Mouse (Mus musculus) gastrocnemius, postnatal 10 days (tissue): ENCODE measurements around the gene Arid5b. TPM values are rescaled to one million over a fixed set of nuclear protein-coding genes. Genes with fewer than 3 reads are reported as not detected.

Experiments used
- DNase-seq: peaks from one replicate; pipeline ENCODE4 v3.0.0; 2021; ENCODE audit warnings: mixed read lengths
- total RNA-seq, 2 experiments: library from RNA; stranded (reverse); gene quantifications; 2 replicates each; pipeline ENCODE4 v1.2.3; 2021

Arid5b gene
- total RNA-seq, 2 experiments from 2014 or later, result 24.8 to 30.5 TPM

DNA sequence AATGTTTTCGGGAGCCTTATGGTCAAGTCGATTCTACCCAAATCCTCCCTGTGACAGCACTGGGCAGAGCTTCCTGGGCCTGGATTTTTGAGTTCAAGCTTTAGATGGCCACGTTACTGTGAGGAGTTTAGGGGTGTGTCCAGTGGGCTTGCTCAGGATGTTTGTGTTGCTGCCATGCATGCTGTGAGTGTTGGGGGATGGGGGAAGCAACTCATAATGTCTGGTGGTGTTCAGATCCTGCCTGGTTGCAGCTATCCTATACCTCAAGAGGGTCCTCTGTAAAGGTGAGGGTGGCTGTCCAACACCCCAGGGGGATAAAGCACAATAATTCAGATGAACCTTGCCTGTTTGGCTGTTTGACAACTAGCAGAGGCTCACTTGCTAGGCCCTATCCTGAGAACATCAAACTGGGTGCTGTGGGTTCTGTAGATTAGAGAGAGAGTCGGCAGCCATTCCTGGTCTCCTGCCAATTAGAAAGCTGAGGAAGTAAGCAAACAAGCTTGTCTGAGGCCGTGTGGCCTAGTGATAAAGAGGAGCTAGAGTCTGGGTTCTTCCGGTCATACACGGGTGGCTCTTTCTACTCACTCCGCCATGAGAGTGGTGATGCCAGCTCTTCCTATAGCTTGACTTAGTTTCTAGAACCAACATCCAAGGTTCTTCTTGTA, 229.8 kb downstream of the Arid5b start:
- no peak for DNase-seq

DNA sequence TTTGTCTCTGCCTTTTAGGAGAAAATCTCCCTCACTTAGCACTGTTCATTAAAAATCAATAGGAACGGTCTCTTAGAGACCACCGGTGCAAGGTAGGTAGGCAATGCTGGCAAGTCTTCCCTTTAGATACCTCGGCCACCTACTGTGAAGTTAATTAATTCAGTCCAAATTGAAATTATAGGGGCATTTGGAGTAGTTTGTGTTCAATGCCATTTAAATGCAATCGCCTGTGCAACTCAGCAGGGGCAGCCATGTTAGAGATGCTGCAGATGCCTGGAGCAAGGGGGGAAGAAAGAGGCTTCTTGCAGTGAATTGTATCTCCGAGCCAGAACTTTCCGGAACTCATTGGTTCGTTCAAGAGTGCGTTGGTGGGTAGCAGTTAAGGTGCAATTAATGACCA, 233.7 kb downstream of the Arid5b start:
- DNase-seq, result no peak

DNA sequence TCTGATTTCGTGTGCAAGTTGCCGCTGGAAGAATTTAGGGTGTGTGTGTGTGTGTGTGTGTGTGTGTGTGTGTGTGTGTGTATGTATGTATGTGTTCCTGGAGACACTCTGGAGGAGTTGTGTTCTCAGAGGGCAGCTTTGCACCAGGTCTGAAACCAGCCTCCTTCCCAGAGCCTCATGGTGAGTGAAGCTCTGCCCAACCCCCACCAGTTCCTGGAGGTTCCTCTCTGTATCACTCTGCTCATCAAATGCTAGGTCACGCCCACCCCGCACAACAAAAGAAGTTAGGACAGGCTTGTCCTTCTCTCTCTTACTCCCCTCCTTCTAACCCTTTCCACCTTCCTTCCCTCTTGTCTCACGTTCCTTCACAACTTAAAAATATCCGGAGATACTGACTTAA, 234.6 kb downstream of the Arid5b start:
- no peak for DNase-seq
